ENCODE assay signal across 8 mouse cellular contexts in the genomic region with DNA sequence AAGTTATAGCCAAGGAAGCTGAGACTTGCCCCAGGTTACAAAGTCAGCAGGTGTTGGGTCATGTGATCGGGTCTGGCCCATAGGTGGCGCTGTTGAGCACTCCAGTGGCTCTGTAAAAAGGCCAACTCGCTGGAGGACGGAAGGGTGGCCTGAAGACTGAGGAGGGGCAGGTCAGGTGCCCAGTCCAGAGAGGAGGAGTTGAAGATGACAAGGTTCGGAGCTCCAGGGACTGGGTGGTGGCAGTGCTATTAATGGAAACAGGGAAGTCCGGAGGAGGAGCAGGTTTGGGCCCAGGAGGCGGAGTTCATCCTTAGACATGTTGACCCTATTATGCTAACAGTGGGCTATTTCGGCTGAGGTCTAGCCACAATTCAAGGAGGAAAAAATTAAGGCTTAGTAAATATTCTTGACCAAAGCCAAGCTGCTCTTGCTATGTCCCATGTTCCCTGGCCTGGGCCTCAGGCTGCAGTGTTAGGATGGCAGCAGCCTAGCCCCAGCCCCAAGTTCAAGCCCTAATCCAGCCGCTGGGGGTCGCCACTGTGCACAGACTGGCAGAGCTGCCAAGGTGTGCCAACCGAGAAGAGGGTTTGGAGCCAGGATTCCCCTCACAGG.
DNase-seq lines count a peak whose midpoint lies in the region; ATAC-seq and TF ChIP-seq lines count a peak whose summit lies in the region.

No protein-coding gene starts in this region.

- 19% methylated on average over 11 of the region's 11 CpGs for WGBS in intestine, embryonic 14.5 days

- no peaks in the 10 kb centered on the region for H3K36me3 ChIP-seq in intestine, embryonic 14.5 days (ENCODE audit: control insufficient read depth, insufficient read depth, low read length)

- intact Hi-C loops in gastrocnemius, postnatal 36 days (cut with DNase I) = loop anchor here (5.0 kb wide), 1 partner anchor 94 kb away; no protein-coding TSS in a partner anchor
- intact Hi-C loops in left cerebral cortex, postnatal 14 days (cut with DNase I) = loop anchor here (1.0 kb wide), 1 partner anchor 77 kb away; no protein-coding TSS in a partner anchor

- DNase-seq in adipocyte (ENCODE audit: low spot score) = peak; percentile 89
- peak; percentile 88 to 93 for DNase-seq in gastrocnemius, postnatal 36 days
- DNase-seq in intestine, embryonic 14.5 days (ENCODE audit: low spot score) = peak; percentile 93
- peak; percentile 75 to 80 for DNase-seq in left cerebral cortex, postnatal 14 days (ENCODE audit: low spot score in 2 of 2)
- peak; percentile 73 to 82 for DNase-seq in right cerebral cortex, postnatal 10 days (ENCODE audit: low spot score in 2 of 2)
- peak; percentile 93 for DNase-seq in urinary bladder, postnatal 14 days (ENCODE audit: low spot score)

- no peak overlapping the region for H3K9ac ChIP-seq in intestine, embryonic 14.5 days (ENCODE audit: low read length)

- no peak overlapping the region for H3K27ac ChIP-seq in cortical plate, adult 2 months (ENCODE audit: insufficient read depth, low read length)
- no peak overlapping the region for H3K27ac ChIP-seq in intestine, embryonic 14.5 days (ENCODE audit: low read depth)

- H3K4me3 ChIP-seq in cortical plate, adult 2 months (ENCODE audit: insufficient read depth, low read length) = no peak overlapping the region
- H3K4me3 ChIP-seq in intestine, embryonic 14.5 days (ENCODE audit: low read depth, low read length) = no peak overlapping the region

- no peaks in the 10 kb centered on the region for H3K4me1 ChIP-seq in cortical plate, adult 2 months (ENCODE audit: control insufficient read depth, insufficient read depth, low read length)
- H3K4me1 ChIP-seq in intestine, embryonic 14.5 days (replicated peaks; ENCODE audit: control insufficient read depth, insufficient read depth, low read length) = peaks cover 22% of the 10 kb centered on the region

- peak; percentile 93 for TF ChIP-seq CTCF in cortical plate, adult 2 months (IDR thresholded peaks at IDR 0.05; ENCODE audit: extremely low read depth, insufficient read depth, low read length)

- peak; percentile 29; the same call in 1 of the 2 replicates for ATAC-seq in intestine, embryonic 14.5 days (replicated peaks; ENCODE audit: low FRiP score, low TSS enrichment, low read depth)
- peak; percentile 79 for ATAC-seq in megakaryocyte progenitor cell, adult 5-6 weeks (replicated peaks; ENCODE audit: poor library complexity)

- no peaks in the 10 kb centered on the region for H3K27me3 ChIP-seq in intestine, embryonic 14.5 days (replicated peaks; ENCODE audit: control insufficient read depth, insufficient read depth, low read length)

- H3K4me2 ChIP-seq in intestine, embryonic 14.5 days (ENCODE audit: low read length) = no peak overlapping the region

- no peak for TF ChIP-seq POLR2A in cortical plate, adult 2 months (IDR thresholded peaks at IDR 0.05; ENCODE audit: extremely low read depth, insufficient read depth, low read length)

- no peaks in the 10 kb centered on the region for H3K9me3 ChIP-seq in intestine, embryonic 14.5 days (ENCODE audit: control insufficient read depth, low read length)
